Mouse (Mus musculus): ENCODE data around the gene Lyrm7. TPM values are rescaled to one million over a fixed set of nuclear protein-coding genes. Genes with fewer than 3 reads are reported as not detected.
A peak's percentile ranks its signal among the peaks of the same experiment; 100 is the strongest.

Lyrm7 gene
- 10 to 100 TPM; 38.6 to 40.1 TPM for total RNA-seq (2021)
- polyA plus RNA-seq (2012; rRNA removed), result 11.1 and 20.0 TPM in 2 replicates
- long read RNA-seq, transcript Lyrm7-205 (5 exons, 3,431 nt), result major isoform, 12 of 23 reads
- long read RNA-seq, partial matches to known transcripts, result 3 of 23 reads
- long read RNA-seq, other reads (novel, unspliced or antisense), result 8 of 23 reads

- H3K27me3 ChIP-seq (ENCODE audit: control insufficient read depth, insufficient read depth, low read length), result no peaks in the 10 kb centered on the region
- no peaks in the 10 kb centered on the region for H3K4me1 ChIP-seq (ENCODE audit: control insufficient read depth, insufficient read depth, low read length)
- TF ChIP-seq CTCF (IDR thresholded peaks at IDR 0.05) (peak; percentile 35), POLR2A (IDR thresholded peaks at IDR 0.05; ENCODE audit: insufficient read depth, low read depth, low read length) (peak; percentile 95), EP300 (IDR thresholded peaks at IDR 0.05; ENCODE audit: insufficient read depth, low read depth, low read length) (peak; percentile 62; the same call in 1 of the 2 replicates)
- H3K79me2 ChIP-seq (replicated peaks; ENCODE audit: control insufficient read depth, insufficient read depth, low read length), result no peaks in the 10 kb centered on the region
- WGBS, result under 1% methylated on average over 42 of the region's 42 CpGs
- peak within 1 kb of the TSS; percentile 91 for H3K27ac ChIP-seq
- H3K36me3 ChIP-seq (ENCODE audit: control insufficient read depth, insufficient read depth, low read length), result no peaks in the 10 kb centered on the region
- DNase-seq, result peak; percentile 96 to 98
- intact Hi-C loops (cut with DNase I), result loop anchor here (1.0 to 5.0 kb wide), 4 partner anchors 60 to 338 kb away; partner anchors contain the start of genes Cdc42se2 and Rapgef6
- peak within 1 kb of the TSS; percentile 80 for H3K9ac ChIP-seq (ENCODE audit: low read depth, low read length)
- peak within 1 kb of the TSS; percentile 54 for H3K4me3 ChIP-seq
Measured at GRCm38 (mm10) chr11:54860256-54861038, at the start of gene Lyrm7. Gene Lyrm7, minus strand, starts transcription at chr11:54860916.

GRCm38 (mm10) chr11:54910081-54910665, 49.5 kb upstream of the Lyrm7 start:
- H3K27ac ChIP-seq, result no peak overlapping the region
- H3K4me1 ChIP-seq (ENCODE audit: control insufficient read depth, insufficient read depth, low read length), result peaks cover 1% of the 10 kb centered on the region
- no peaks in the 10 kb centered on the region for H3K79me2 ChIP-seq (replicated peaks; ENCODE audit: control insufficient read depth, insufficient read depth, low read length)
- TF ChIP-seq EP300 (IDR thresholded peaks at IDR 0.05; ENCODE audit: insufficient read depth, low read depth, low read length), result no peak
- TF ChIP-seq CTCF (IDR thresholded peaks at IDR 0.05), result no peak
- TF ChIP-seq POLR2A (IDR thresholded peaks at IDR 0.05; ENCODE audit: insufficient read depth, low read depth, low read length), result no peak
- no peaks in the 10 kb centered on the region for H3K27me3 ChIP-seq (ENCODE audit: control insufficient read depth, insufficient read depth, low read length)
- no peak overlapping the region for H3K4me3 ChIP-seq
- intact Hi-C loops (cut with DNase I), result no loop called here
- H3K9ac ChIP-seq (ENCODE audit: low read depth, low read length), result no peak overlapping the region
- no peaks in the 10 kb centered on the region; the same call in none of the 2 replicates for H3K36me3 ChIP-seq (ENCODE audit: control insufficient read depth, insufficient read depth, low read length)
- 87% methylated on average over 12 of the region's 12 CpGs for WGBS
- DNase-seq, result no peak

GRCm38 (mm10) chr11:54909273-54909672, 48.6 kb upstream of the Lyrm7 start:
- no peak for DNase-seq
- intact Hi-C loops (cut with DNase I), result no loop called here
- no peak overlapping the region for H3K4me3 ChIP-seq
- H3K4me1 ChIP-seq (ENCODE audit: control insufficient read depth, insufficient read depth, low read length), result peaks cover 1% of the 10 kb centered on the region
- H3K9ac ChIP-seq (ENCODE audit: low read depth, low read length), result no peak overlapping the region
- H3K27me3 ChIP-seq (ENCODE audit: control insufficient read depth, insufficient read depth, low read length), result no peaks in the 10 kb centered on the region
- H3K27ac ChIP-seq, result no peak overlapping the region
- WGBS, result 87% methylated on average over 11 of the region's 11 CpGs
- TF ChIP-seq POLR2A (IDR thresholded peaks at IDR 0.05; ENCODE audit: insufficient read depth, low read depth, low read length) (no peak), EP300 (IDR thresholded peaks at IDR 0.05; ENCODE audit: insufficient read depth, low read depth, low read length) (no peak), CTCF (IDR thresholded peaks at IDR 0.05) (no peak)
- no peaks in the 10 kb centered on the region; the same call in none of the 2 replicates for H3K36me3 ChIP-seq (ENCODE audit: control insufficient read depth, insufficient read depth, low read length)
- H3K79me2 ChIP-seq (replicated peaks; ENCODE audit: control insufficient read depth, insufficient read depth, low read length), result no peaks in the 10 kb centered on the region

GRCm38 (mm10) chr11:54907259-54907658, 46.5 kb upstream of the Lyrm7 start:
- no peak for DNase-seq
- Histone ChIP-seq H3K36me3 (ENCODE audit: control insufficient read depth, insufficient read depth, low read length) (no peaks in the 10 kb centered on the region; the same call in 1 of the 2 replicates), H3K27me3 (ENCODE audit: control insufficient read depth, insufficient read depth, low read length) (no peaks in the 10 kb centered on the region), H3K79me2 (replicated peaks; ENCODE audit: control insufficient read depth, insufficient read depth, low read length) (no peaks in the 10 kb centered on the region), H3K4me3 (no peak overlapping the region), H3K9ac (ENCODE audit: low read depth, low read length) (no peak overlapping the region), H3K4me1 (ENCODE audit: control insufficient read depth, insufficient read depth, low read length) (peaks cover 2% of the 10 kb centered on the region), H3K27ac (no peak overlapping the region)
- no peak for TF ChIP-seq POLR2A (IDR thresholded peaks at IDR 0.05; ENCODE audit: insufficient read depth, low read depth, low read length)
- no peak for TF ChIP-seq CTCF (IDR thresholded peaks at IDR 0.05)
- TF ChIP-seq EP300 (IDR thresholded peaks at IDR 0.05; ENCODE audit: insufficient read depth, low read depth, low read length), result no peak
- WGBS, result 95% methylated on average over 5 of the region's 5 CpGs
- intact Hi-C loops (cut with DNase I), result no loop called here

- Histone ChIP-seq H3K36me3 (ENCODE audit: control insufficient read depth, insufficient read depth, low read length) (no peaks in the 10 kb centered on the region; the same call in 1 of the 2 replicates), H3K27me3 (ENCODE audit: control insufficient read depth, insufficient read depth, low read length) (no peaks in the 10 kb centered on the region), H3K4me3 (no peak overlapping the region), H3K27ac (peak overlapping the region; percentile 67), H3K9ac (ENCODE audit: low read depth, low read length) (no peak overlapping the region), H3K4me1 (ENCODE audit: control insufficient read depth, insufficient read depth, low read length) (peaks cover 3% of the 10 kb centered on the region), H3K79me2 (replicated peaks; ENCODE audit: control insufficient read depth, insufficient read depth, low read length) (no peaks in the 10 kb centered on the region)
- 32% methylated on average over 4 of the region's 4 CpGs for WGBS
- no peak for DNase-seq
- TF ChIP-seq EP300 (IDR thresholded peaks at IDR 0.05; ENCODE audit: insufficient read depth, low read depth, low read length) (no peak), POLR2A (IDR thresholded peaks at IDR 0.05; ENCODE audit: insufficient read depth, low read depth, low read length) (no peak), CTCF (IDR thresholded peaks at IDR 0.05) (no peak)
- intact Hi-C loops (cut with DNase I), result no loop called here
Measured at GRCm38 (mm10) chr11:54906466-54906865, 45.8 kb upstream of the Lyrm7 start.
